15 mouse cellular contexts compared by ENCODE assay signal in the genomic region with DNA sequence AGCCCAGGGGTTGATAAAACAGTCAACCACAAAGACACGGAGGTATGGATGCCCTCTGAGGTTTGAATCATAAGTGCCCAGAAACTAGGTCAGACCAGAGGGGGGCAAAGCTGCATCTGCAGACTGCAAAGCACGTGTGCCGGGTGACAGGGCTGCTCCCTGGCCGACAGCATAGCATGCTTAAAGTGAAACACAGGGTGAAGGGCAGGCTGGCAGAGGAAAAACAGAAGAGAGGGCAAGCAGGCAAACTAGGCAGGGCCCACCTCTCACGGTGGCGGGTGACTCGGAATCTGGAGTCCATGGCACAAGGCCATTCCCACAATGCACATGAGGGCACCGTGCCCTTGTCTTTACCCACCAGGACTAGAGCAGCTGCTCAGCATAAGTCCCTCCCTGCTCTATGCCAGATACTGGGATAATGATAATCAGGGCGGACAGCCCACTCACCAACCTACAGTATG.
DNase-seq lines count a peak whose midpoint lies in the region; ATAC-seq and TF ChIP-seq lines count a peak whose summit lies in the region.
"Had no signal": no experiment of that assay in that cellular context is flagged by ENCODE, and none has a peak within 500 bp of the region (broad histone marks: within the 10 kb centered on the region; RNA-seq: fewer than 3 reads in every experiment).

No protein-coding gene starts in this region.

- H3K79me2 ChIP-seq in myocyte (ENCODE audit: control insufficient read depth, insufficient read depth), result no peaks in the 10 kb centered on the region

- ATAC-seq in hindbrain, postnatal 0 days, result peak; percentile 77
- no peak for ATAC-seq in midbrain, embryonic 13.5 days
- ATAC-seq: activated CD4-positive, CD25-positive, alpha-beta regulatory T cell, adult 4 months; CD4-positive, CD25-positive, alpha-beta regulatory T cell, adult 4 months; lung, postnatal 0 days had no signal

- no peak overlapping the region for H3ac ChIP-seq in myocyte (ENCODE audit: control insufficient read depth, insufficient read length)

- WGBS in hindbrain, postnatal 0 days, result 46% methylated on average over 9 of the region's 9 CpGs
- WGBS in hindbrain, embryonic 10.5 days, result 91% methylated on average over 9 of the region's 9 CpGs
- WGBS in midbrain, embryonic 13.5 days, result 84% methylated on average over 9 of the region's 9 CpGs

- H3K9ac ChIP-seq in hindbrain, postnatal 0 days (replicated peaks; ENCODE audit: low read length), result no peak overlapping the region
- no peak overlapping the region for H3K9ac ChIP-seq in midbrain, embryonic 13.5 days (replicated peaks)
- H3K9ac ChIP-seq: liver, embryonic 13.5 days had no signal

- peak; percentile 19 for DNase-seq in cerebellum, adult 8-10 months
- DNase-seq in cerebellum, adult 9-11 months, result no peak
- peak; percentile 77 for DNase-seq in hindbrain, postnatal 0 days (ENCODE audit: low spot score)
- DNase-seq in hindbrain, embryonic 10.5 days (ENCODE audit: low spot score), result no peak
- DNase-seq in Muller cell, postnatal 12 days (ENCODE audit: inconsistent ontology term), result peak; percentile 79
- no peak for DNase-seq in lung, postnatal 36 days
- DNase-seq: heart, adult 11 months; heart, postnatal 10 days; kidney, postnatal 10 days; liver, embryonic 13.5 days had no signal

- H3K27ac ChIP-seq in hindbrain, postnatal 0 days, result peak overlapping the region; percentile 6
- no peak overlapping the region for H3K27ac ChIP-seq in hindbrain, embryonic 10.5 days
- no peak overlapping the region for H3K27ac ChIP-seq in midbrain, embryonic 13.5 days
- H3K27ac ChIP-seq: liver, embryonic 13.5 days had no signal

- H3K9me3 ChIP-seq in hindbrain, postnatal 0 days (ENCODE audit: low read length), result no peaks in the 10 kb centered on the region
- no peaks in the 10 kb centered on the region for H3K9me3 ChIP-seq in hindbrain, embryonic 10.5 days
- H3K9me3 ChIP-seq in midbrain, embryonic 13.5 days, result no peaks in the 10 kb centered on the region
- H3K9me3 ChIP-seq: liver, embryonic 13.5 days had no signal

- peaks cover 9% of the 10 kb centered on the region for H3K4me1 ChIP-seq in hindbrain, postnatal 0 days (ENCODE audit: insufficient read depth, low read length)
- peaks cover 42% of the 10 kb centered on the region for H3K4me1 ChIP-seq in hindbrain, embryonic 10.5 days (replicated peaks)
- H3K4me1 ChIP-seq in midbrain, embryonic 13.5 days (replicated peaks), result peaks cover 27% of the 10 kb centered on the region

- no peak for TF ChIP-seq CTCF in hindbrain, postnatal 0 days (IDR thresholded peaks at IDR 0.05; ENCODE audit: low read depth)

- H3K4me3 ChIP-seq in hindbrain, postnatal 0 days (ENCODE audit: low read length), result no peak overlapping the region
- H3K4me3 ChIP-seq in hindbrain, embryonic 10.5 days, result no peak overlapping the region
- H3K4me3 ChIP-seq in myocyte, result no peak overlapping the region
- no peak overlapping the region for H3K4me3 ChIP-seq in midbrain, embryonic 13.5 days (replicated peaks)
- H3K4me3 ChIP-seq: liver, embryonic 13.5 days had no signal

- H3K36me3 ChIP-seq in hindbrain, postnatal 0 days (ENCODE audit: insufficient read depth, low read length), result peaks cover 8% of the 10 kb centered on the region; the same call in 1 of the 2 replicates
- peaks cover 31% of the 10 kb centered on the region for H3K36me3 ChIP-seq in hindbrain, embryonic 10.5 days
- H3K36me3 ChIP-seq in myocyte (ENCODE audit: control insufficient read depth, insufficient read depth), result no peaks in the 10 kb centered on the region
- peaks cover 63% of the 10 kb centered on the region for H3K36me3 ChIP-seq in midbrain, embryonic 13.5 days
- H3K36me3 ChIP-seq: liver, embryonic 13.5 days had no signal

- TF ChIP-seq POLR2A in myocyte (IDR thresholded peaks at IDR 0.05; ENCODE audit: insufficient read length, low read depth), result no peak

- H3K4me2 ChIP-seq in hindbrain, postnatal 0 days (ENCODE audit: low read depth, low read length), result no peak overlapping the region
- H3K4me2 ChIP-seq in myocyte (ENCODE audit: low read depth), result peak overlapping the region; percentile 30
- no peak overlapping the region for H3K4me2 ChIP-seq in midbrain, embryonic 13.5 days (replicated peaks)
- H3K4me2 ChIP-seq: liver, embryonic 13.5 days had no signal

- no peaks in the 10 kb centered on the region for H3K27me3 ChIP-seq in hindbrain, postnatal 0 days (ENCODE audit: insufficient read depth, low read length)
- H3K27me3 ChIP-seq in hindbrain, embryonic 10.5 days (ENCODE audit: insufficient read depth, poor library complexity, severe bottlenecking), result peaks cover 20% of the 10 kb centered on the region
- no peaks in the 10 kb centered on the region for H3K27me3 ChIP-seq in myocyte (ENCODE audit: control insufficient read depth, insufficient read depth, insufficient read length)
- H3K27me3 ChIP-seq in midbrain, embryonic 13.5 days, result 0 out of 2 replicates have a peak, but pooled peaks cover 4% of the 10 kb centered on the region
- H3K27me3 ChIP-seq: liver, embryonic 13.5 days had no signal

TF ChIP-seq in myocyte, 11 proteins besides CTCF, POLR2A, EP300 and RAD21:
- TF ChIP-seq CEBPB (IDR thresholded peaks at IDR 0.05; ENCODE audit: insufficient read depth, poor library complexity, severe bottlenecking), result no peak
- peak in 2 of 3 experiments; percentile 84 to 90 for TF ChIP-seq MYOD1 (IDR thresholded peaks at IDR 0.05; ENCODE audit: control insufficient read depth in 1 of 3, insufficient read length in 2 of 3, low read depth in 2 of 3)
- TF ChIP-seq SRF (IDR thresholded peaks at IDR 0.05; ENCODE audit: control insufficient read depth, insufficient read length, low read depth), result no peak
- TF ChIP-seq TCF3 (IDR thresholded peaks at IDR 0.05; ENCODE audit: insufficient read length, low read depth), result peak; percentile 58
- TF ChIP-seq MYOG (IDR thresholded peaks at IDR 0.05; ENCODE audit: control insufficient read depth in 1 of 3, insufficient read depth in 1 of 3, insufficient read length in 2 of 3, low read depth in 2 of 3), result peak; percentile 53 to 90 (median 56)
- TF ChIP-seq TCF12 (IDR thresholded peaks at IDR 0.05; ENCODE audit: insufficient read depth, poor library complexity, severe bottlenecking), result peak; percentile 62
TF ChIP-seq in myocyte: peak in this region for 4.

Comparison
In these comparisons a context has a peak if more than half of its experiments do, and no peak if none do; other contexts are left out.
1. DNase-seq: peak in cerebellum, adult 8-10 months (single experiment), hindbrain, postnatal 0 days (single experiment) and Muller cell, postnatal 12 days (single experiment); none in cerebellum, adult 9-11 months (single experiment), hindbrain, embryonic 10.5 days (single experiment) and lung, postnatal 36 days (single experiment).